Mouse (Mus musculus): ENCODE data around the gene Fpr3.
"Not testable (repeated sequence)": the region's sequence is repeated elsewhere in the genome, so short reads cannot be mapped to it uniquely, and the experiment has no call there.

Fpr3 gene

DNA sequence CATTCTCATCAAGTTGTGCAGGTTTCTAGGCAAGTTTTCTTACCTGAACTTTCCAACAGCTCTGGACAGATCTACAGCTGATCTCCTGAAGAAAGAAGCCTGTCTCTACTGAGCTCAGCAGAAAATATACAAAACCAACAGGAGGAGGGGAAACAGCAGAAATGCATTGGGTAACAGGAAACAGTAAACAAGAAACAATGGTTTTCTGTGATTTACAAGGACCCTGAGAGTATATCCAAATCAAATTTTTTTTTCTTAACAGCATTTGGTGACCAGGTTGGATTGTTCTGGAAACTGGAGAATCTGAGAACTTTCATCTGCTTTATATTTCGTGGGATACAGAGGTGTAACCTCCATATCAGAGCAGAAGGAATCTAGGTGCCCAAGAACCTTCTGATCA is 3.8 kb upstream of the Fpr3 start, which contains the start of gene Fpr1:
TSS of gene Fpr1 (minus strand) at position 101 of the 400 bp plus-strand sequence.
- DNase-seq: no peak

DNA sequence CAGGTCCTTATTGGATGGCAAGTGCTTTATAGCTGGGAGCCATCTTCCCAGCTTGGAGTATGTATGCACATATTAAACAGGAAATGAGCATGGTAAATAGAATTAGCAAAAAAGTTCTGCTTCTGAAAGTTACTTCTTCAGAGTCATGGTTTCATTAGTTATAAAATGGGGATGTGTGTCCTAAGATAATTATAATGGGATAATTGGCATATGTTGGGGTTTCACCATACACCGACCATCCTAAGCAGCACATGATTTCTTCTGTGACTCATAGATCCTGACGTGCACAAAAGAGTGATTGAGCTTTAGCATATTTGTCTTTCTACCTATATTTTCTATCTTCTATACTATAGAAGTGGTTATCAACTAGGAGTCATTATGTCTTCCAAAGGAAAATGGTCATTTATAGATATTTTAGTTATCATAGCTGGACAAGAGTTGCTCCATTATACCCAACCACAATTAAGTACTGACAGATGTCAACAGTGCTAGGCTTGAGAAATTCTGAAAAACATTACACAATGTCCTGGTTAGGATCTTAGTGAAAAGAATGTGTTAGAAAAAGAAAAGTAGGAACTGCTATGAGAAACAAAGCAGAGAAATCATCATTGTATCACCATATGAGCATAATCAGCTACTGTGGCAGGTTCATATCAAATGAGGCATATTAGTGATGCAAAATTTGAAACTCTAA is 2.2 kb downstream of the Fpr3 start:
- no peak for DNase-seq

DNA sequence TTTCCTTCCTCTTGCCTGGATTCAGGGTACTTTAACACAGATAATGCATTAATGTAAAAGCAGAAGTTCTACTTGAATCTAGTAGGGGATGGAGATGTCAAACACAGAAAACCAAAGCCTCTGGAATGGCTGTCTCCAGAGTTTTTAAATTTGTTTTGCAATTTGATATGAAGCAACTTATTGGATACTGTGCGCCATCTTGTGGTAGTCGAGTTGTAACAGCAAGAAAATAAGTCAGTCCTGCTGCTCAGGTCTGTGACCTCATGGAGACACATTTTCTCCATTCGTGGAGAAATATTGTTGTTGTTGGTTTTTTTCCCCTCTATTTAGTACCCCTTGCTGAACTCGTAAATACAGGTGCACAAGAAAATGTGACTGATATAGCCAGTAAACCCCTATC is 8.4 kb downstream of the Fpr3 start:
- no peak for DNase-seq

DNA sequence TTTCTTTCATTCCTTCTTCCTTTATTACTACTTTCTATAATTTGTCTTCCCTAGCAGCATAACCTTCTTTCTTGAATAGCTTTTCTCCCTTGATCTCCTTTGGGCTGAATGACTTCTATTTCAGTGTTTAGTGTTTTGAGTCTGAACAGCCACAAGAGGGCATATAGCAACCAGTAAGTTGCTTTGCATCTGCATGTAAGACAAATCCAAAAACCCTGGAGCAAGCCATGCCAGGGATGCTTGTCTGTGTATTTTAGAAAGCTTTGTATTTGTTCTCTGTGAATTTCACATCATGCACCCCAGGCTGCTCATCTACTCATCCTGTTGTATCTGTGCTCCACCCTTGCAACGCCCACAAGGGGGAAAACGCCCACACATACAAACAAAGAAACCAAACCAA is 11.6 kb downstream of the Fpr3 start:
- DNase-seq: no peak

DNA sequence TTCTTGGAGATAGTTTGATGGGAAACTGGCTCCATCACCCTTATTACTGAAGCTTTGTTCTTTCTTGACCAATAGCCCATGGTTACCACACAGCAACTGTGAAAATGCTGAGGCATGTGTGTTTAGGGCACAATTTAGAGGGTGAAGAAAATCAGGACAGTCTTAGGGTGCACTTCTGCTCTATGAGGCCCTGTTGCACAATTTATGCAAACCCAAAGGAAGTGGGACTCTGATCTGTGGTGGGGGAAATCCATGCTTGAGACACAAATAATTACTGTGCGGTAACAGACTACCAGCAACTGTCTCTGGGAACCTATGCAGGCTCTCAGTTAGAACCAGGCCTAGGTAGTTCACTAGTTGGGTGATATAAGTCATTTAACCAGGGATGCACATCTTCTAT is 13.1 kb downstream of the Fpr3 start:
- no peak for DNase-seq

DNA sequence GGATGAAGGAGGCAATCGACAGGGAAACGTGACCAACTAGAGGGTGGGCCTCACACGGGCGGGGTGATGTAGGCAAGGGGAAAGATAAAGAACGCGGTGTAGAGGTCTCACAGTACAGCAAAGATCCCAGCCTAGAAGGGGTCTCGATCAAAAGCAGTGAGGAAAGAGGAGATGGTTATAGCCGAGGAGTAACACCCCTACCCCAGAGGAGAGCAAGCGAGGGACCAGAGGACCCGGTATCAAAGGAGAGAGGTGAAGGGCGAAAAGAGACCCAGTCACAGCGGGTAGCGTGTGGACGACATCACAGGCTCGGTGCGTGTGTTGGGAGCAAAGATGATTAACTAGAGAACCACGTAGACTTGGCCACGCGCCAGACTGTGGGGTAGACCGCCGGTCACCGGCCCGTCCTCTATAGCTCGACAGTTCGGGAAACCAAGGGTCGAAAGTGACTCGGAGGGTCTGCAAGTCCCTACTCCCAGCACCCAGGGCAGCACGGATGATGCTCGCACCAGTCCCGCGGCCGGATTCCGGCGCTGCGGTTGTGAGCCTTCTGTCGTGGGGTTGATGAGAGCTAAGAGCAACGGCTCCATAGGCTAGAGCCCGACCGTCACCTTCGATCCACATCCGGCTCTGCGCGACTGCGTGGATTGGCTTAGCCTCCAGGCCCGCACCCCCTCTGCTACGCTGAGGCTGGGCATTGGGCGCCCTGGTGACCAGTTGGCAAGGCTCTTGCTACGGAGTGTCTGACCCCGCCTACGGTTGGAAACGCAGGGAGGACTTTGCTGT is 22.2 kb downstream of the Fpr3 start:
- DNase-seq: peak; percentile 72

DNA sequence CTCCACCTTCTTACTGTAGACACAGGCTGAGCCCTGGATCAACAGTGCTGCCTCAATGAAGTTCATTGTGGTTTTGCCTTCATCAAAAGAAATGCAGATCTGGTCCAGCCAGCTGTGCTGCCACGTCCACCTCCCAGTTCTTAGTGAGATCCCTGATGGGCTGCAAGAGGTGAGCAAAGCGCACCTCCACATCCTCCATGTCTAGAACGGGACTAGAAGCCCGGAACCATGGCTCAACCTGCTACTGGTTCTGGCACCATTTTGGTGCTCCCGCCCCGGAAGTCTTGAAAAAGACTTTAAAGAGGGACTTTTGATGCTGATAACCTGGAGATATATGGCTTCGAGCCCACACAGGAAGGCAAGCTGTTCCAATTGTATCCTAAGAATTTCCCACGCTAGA is 25.0 kb downstream of the Fpr3 start:
- DNase-seq: not testable (repeated sequence)

DNA sequence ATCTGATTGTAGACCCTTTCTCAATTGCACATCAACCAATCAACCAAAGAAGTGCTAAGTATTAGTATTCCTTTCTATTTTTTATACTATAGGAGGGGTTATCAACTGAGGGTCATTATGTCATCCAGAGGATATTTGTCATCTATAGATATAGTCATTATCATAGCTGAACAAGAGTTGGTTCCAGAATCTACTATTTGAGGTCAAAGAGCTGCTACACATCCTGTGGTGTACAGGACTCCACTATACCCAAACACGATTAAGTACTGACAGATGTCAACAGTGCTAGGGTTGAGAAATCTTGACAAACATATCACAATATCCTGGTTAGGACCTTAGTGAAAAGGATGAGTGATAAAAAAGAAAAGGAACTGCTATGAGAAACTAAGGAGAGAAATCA is 29.7 kb downstream of the Fpr3 start:
- DNase-seq: no peak

DNA sequence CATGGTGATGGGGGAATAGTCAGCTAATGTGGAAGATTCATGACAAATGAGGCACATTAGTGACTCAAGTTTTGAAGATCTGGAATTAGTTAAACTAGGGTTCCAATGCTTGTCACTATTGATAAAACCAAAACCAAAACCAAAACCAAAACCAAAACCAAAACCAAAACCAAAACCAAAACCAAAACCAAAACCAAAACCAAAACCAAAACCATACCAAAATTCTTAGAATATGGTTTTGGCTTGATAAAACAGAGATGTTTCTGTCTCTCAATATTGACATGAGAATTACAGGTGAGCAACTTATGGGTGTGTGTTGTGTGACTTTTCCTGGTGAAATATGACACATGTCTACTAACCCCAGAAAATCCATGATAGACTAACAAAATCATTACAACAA is 30.1 kb downstream of the Fpr3 start:
- DNase-seq: no peak

DNA sequence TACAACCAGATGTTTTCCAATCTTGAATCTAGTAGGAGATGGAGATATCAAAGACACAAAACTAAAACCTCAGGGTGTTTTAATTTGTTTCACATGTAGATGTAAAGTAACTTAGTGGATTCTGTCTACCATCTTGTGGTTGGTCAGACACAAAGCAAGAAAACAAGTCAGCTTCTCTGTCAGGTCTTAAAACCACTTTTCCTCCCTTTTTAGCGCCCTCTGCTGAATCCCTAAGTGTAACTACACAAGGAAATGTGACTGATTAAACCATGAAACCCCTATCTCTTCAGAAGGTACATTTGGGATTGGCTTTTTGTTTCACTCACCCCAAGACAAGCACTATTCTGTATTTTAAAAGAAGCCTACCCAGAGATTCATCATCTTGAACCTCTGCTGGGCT is 85.8 kb downstream of the Fpr3 start:
- no peak for DNase-seq

DNA sequence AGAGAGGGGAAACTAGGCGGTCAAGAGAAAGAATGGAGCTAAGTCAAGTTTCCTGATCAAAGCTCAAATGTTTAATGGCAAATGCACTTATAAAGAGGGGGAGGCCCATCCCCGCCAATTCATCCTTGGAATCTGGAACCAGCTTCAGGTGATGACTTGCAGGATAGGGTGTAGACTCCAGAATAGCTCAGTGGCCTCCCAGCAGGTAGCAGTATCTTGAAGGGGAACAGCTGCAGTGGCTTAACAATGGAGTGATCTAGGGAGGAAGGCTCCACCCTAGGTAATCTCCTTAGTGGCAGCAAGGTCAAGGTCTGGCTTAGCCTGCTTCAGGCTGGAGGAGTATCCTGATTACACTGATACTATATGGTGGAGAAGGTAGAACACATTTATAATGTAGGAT is 93.6 kb downstream of the Fpr3 start:
- not testable (repeated sequence) for DNase-seq

DNA sequence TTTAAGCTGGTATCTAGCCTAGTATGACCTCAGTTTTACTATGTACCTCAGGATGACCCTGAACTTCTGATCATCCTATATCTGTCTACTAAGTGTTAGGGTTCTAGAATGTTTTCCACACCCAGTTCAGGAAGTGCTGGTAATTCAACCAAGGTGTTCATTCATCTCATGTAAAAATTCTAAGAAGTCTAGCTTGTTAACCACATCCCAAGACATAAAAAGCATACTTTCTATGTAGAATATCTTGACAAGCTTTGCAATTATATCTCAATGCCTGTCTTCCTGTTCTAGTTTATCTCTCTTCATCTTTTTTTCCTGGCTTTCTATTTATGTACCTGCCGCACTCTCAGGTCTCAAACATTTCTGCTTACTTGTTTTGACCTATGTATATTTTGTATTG is 117.1 kb downstream of the Fpr3 start:
- DNase-seq: no peak
